Mouse (Mus musculus): ENCODE data around the gene Astn2. TPM values are rescaled to one million over a fixed set of nuclear protein-coding genes. Genes with fewer than 3 reads are reported as not detected.

Gene Astn2
- polyA plus RNA-seq, 1 experiment from 2014 or later: 1.2 TPM

- 75% methylated on average over 4 of the region's 4 CpGs for WGBS
- no peak overlapping the region for H3K4me2 ChIP-seq (replicated peaks; ENCODE audit: low read depth, low read length)
- H3K27me3 ChIP-seq (ENCODE audit: control insufficient read depth, insufficient read depth, low read length): no peaks in the 10 kb centered on the region
- H3K9me3 ChIP-seq (ENCODE audit: control insufficient read depth, low read length): no peaks in the 10 kb centered on the region
- no peak overlapping the region for H3K4me3 ChIP-seq (ENCODE audit: low read depth, low read length)
- H3K4me1 ChIP-seq (replicated peaks; ENCODE audit: control insufficient read depth, insufficient read depth, low read length): no peaks in the 10 kb centered on the region
- no peak overlapping the region for H3K9ac ChIP-seq (ENCODE audit: low read depth, low read length)
- H3K36me3 ChIP-seq (ENCODE audit: control insufficient read depth, insufficient read depth, low read length): no peaks in the 10 kb centered on the region
- DNase-seq (ENCODE audit: low spot score) (no peak), ATAC-seq (ENCODE audit: low FRiP score) (no peak)
- H3K27ac ChIP-seq (ENCODE audit: low read depth, low read length): no peak overlapping the region
Measured at GRCm38 (mm10) chr4:65764275-65764674, 640.1 kb downstream of the Astn2 start.

DNA sequence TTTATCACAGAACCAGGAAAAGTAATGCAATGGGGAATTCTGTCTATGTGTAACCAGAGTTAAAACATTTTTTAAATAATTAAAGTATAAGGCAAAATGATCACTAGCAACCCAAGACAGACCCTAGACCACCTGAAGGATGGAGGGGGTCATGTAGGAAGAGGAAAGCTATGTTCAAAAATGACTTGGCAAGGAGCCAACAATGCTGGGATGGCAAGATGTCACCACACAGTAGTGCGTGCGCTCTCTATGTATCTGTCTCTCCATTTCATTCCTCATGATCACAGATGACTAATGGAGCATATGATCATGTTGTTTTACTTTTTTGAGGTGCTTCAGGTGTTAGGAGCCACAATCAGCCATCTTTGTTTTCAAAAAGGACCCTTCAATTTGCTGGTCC lies 640.6 kb downstream of the Astn2 start:
- H3K36me3 ChIP-seq (ENCODE audit: control insufficient read depth, insufficient read depth, low read length): no peaks in the 10 kb centered on the region
- no peak overlapping the region for H3K4me3 ChIP-seq (ENCODE audit: low read depth, low read length)
- H3K4me2 ChIP-seq (replicated peaks; ENCODE audit: low read depth, low read length): no peak overlapping the region
- H3K9me3 ChIP-seq (ENCODE audit: control insufficient read depth, low read length): no peaks in the 10 kb centered on the region
- no peaks in the 10 kb centered on the region for H3K27me3 ChIP-seq (ENCODE audit: control insufficient read depth, insufficient read depth, low read length)
- H3K9ac ChIP-seq (ENCODE audit: low read depth, low read length): no peak overlapping the region
- 97% methylated on average over 2 of the region's 2 CpGs for WGBS
- DNase-seq (ENCODE audit: low spot score) (no peak), ATAC-seq (ENCODE audit: low FRiP score) (no peak)
- no peaks in the 10 kb centered on the region for H3K4me1 ChIP-seq (replicated peaks; ENCODE audit: control insufficient read depth, insufficient read depth, low read length)
- H3K27ac ChIP-seq (ENCODE audit: low read depth, low read length): no peak overlapping the region

GRCm38 (mm10) chr4:65762116-65762515 lies 642.3 kb downstream of the Astn2 start:
- DNase-seq (ENCODE audit: low spot score) (no peak), ATAC-seq (ENCODE audit: low FRiP score) (no peak)
- H3K27ac ChIP-seq (ENCODE audit: low read depth, low read length): no peak overlapping the region
- no peaks in the 10 kb centered on the region for H3K36me3 ChIP-seq (ENCODE audit: control insufficient read depth, insufficient read depth, low read length)
- H3K4me1 ChIP-seq (replicated peaks; ENCODE audit: control insufficient read depth, insufficient read depth, low read length): no peaks in the 10 kb centered on the region
- no peak overlapping the region for H3K4me2 ChIP-seq (replicated peaks; ENCODE audit: low read depth, low read length)
- 76% methylated on average over 3 of the region's 3 CpGs for WGBS
- H3K9ac ChIP-seq (ENCODE audit: low read depth, low read length): no peak overlapping the region
- H3K4me3 ChIP-seq (ENCODE audit: low read depth, low read length): no peak overlapping the region
- no peaks in the 10 kb centered on the region for H3K27me3 ChIP-seq (ENCODE audit: control insufficient read depth, insufficient read depth, low read length)
- no peaks in the 10 kb centered on the region for H3K9me3 ChIP-seq (ENCODE audit: control insufficient read depth, low read length)

- Histone ChIP-seq H3K4me1 (replicated peaks; ENCODE audit: control insufficient read depth, insufficient read depth, low read length) (no peaks in the 10 kb centered on the region), H3K4me3 (ENCODE audit: low read depth, low read length) (no peak overlapping the region), H3K27ac (ENCODE audit: low read depth, low read length) (no peak overlapping the region), H3K4me2 (replicated peaks; ENCODE audit: low read depth, low read length) (no peak overlapping the region), H3K36me3 (ENCODE audit: control insufficient read depth, insufficient read depth, low read length) (no peaks in the 10 kb centered on the region), H3K9ac (ENCODE audit: low read depth, low read length) (no peak overlapping the region), H3K27me3 (ENCODE audit: control insufficient read depth, insufficient read depth, low read length) (no peaks in the 10 kb centered on the region), H3K9me3 (ENCODE audit: control insufficient read depth, low read length) (no peaks in the 10 kb centered on the region)
- no peak for ATAC-seq (ENCODE audit: low FRiP score)
- no peak for DNase-seq (ENCODE audit: low spot score)
- 73% methylated on average over 3 of the region's 3 CpGs for WGBS
Measured at GRCm38 (mm10) chr4:65761658-65762057, 642.8 kb downstream of the Astn2 start.

- H3K9me3 ChIP-seq (ENCODE audit: control insufficient read depth, low read length): no peaks in the 10 kb centered on the region
- no peak overlapping the region for H3K4me3 ChIP-seq (ENCODE audit: low read depth, low read length)
- H3K9ac ChIP-seq (ENCODE audit: low read depth, low read length): no peak overlapping the region
- H3K4me1 ChIP-seq (replicated peaks; ENCODE audit: control insufficient read depth, insufficient read depth, low read length): no peaks in the 10 kb centered on the region
- no peaks in the 10 kb centered on the region for H3K27me3 ChIP-seq (ENCODE audit: control insufficient read depth, insufficient read depth, low read length)
- H3K36me3 ChIP-seq (ENCODE audit: control insufficient read depth, insufficient read depth, low read length): no peaks in the 10 kb centered on the region
- WGBS: 88% methylated on average over 1 of the region's 1 CpGs
- no peak overlapping the region for H3K4me2 ChIP-seq (replicated peaks; ENCODE audit: low read depth, low read length)
- no peak for ATAC-seq (ENCODE audit: low FRiP score)
- no peak overlapping the region for H3K27ac ChIP-seq (ENCODE audit: low read depth, low read length)
- no peak for DNase-seq (ENCODE audit: low spot score)
Measured at GRCm38 (mm10) chr4:65758875-65759201, 645.6 kb downstream of the Astn2 start.

DNA sequence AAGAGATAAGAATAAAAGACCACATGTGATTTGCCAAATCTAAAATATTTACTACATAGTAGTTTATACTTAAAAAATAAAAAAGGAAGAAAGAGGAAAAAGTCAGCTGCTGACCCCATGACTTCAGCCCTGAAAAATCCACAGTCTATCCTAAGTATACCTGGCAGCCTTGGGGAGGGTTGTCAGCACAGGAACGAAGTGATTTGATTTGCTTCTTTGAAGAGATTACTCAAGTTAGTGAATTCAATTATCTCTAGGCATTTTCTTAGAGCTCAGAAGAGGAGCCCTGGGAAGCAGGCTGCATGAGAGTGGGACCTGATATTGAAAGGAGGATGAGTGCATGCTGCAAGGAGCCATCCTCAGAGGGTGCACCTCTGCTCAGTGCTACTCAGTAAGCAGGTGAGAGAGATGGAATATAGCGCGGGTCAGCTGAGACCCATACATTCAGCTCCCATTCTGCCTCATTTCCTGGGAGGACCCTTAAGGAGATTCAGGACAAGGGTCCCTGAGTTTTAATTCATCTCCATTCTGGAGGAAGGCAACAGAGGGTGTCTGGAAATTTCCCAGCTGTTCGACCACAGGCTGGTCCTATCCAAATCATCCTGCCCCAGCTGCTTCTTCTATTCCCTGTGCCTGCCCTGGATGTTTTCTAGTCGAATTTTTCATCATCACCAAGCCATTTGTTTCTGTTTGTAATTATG lies 646.1 kb downstream of the Astn2 start:
- Histone ChIP-seq H3K9me3 (ENCODE audit: control insufficient read depth, low read length) (no peaks in the 10 kb centered on the region), H3K27me3 (ENCODE audit: control insufficient read depth, insufficient read depth, low read length) (no peaks in the 10 kb centered on the region), H3K4me3 (ENCODE audit: low read depth, low read length) (no peak overlapping the region), H3K27ac (ENCODE audit: low read depth, low read length) (no peak overlapping the region), H3K9ac (ENCODE audit: low read depth, low read length) (no peak overlapping the region), H3K36me3 (ENCODE audit: control insufficient read depth, insufficient read depth, low read length) (no peaks in the 10 kb centered on the region), H3K4me1 (replicated peaks; ENCODE audit: control insufficient read depth, insufficient read depth, low read length) (no peaks in the 10 kb centered on the region), H3K4me2 (replicated peaks; ENCODE audit: low read depth, low read length) (no peak overlapping the region)
- ATAC-seq (ENCODE audit: low FRiP score) (no peak), DNase-seq (ENCODE audit: low spot score) (no peak)
- WGBS: 70% methylated on average over 5 of the region's 5 CpGs

DNA sequence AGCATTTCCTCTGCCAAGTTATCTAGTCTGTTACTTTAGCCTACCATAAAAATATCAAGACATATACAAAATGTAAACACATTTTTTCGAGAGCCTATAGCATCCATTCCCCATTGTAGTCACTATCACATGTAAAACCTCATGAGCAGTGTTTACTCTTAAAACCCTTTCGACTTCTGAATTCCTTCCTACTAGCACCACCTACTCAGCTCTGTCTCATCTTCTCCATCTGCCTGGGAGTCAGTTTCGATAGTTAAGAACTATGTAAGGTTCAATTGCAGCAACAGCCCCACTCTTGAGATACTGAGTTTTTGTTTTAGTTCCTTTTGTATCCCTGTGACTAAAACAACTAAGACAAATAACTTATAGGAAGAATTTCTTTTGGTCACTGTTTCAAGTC lies 651.5 kb downstream of the Astn2 start:
- 83% methylated on average over 3 of the region's 3 CpGs for WGBS
- H3K27ac ChIP-seq (ENCODE audit: low read depth, low read length): no peak overlapping the region
- H3K36me3 ChIP-seq (ENCODE audit: control insufficient read depth, insufficient read depth, low read length): no peaks in the 10 kb centered on the region
- DNase-seq (ENCODE audit: low spot score): no peak
- H3K4me1 ChIP-seq (replicated peaks; ENCODE audit: control insufficient read depth, insufficient read depth, low read length): no peaks in the 10 kb centered on the region
- no peaks in the 10 kb centered on the region for H3K27me3 ChIP-seq (ENCODE audit: control insufficient read depth, insufficient read depth, low read length)
- no peak overlapping the region for H3K4me3 ChIP-seq (ENCODE audit: low read depth, low read length)
- ATAC-seq (ENCODE audit: low FRiP score): no peak
- H3K9me3 ChIP-seq (ENCODE audit: control insufficient read depth, low read length): no peaks in the 10 kb centered on the region
- H3K4me2 ChIP-seq (replicated peaks; ENCODE audit: low read depth, low read length): no peak overlapping the region
- no peak overlapping the region for H3K9ac ChIP-seq (ENCODE audit: low read depth, low read length)

GRCm38 (mm10) chr4:65744788-65745187 lies 659.6 kb downstream of the Astn2 start:
- Histone ChIP-seq H3K9me3 (ENCODE audit: control insufficient read depth, low read length) (no peaks in the 10 kb centered on the region), H3K27me3 (ENCODE audit: control insufficient read depth, insufficient read depth, low read length) (no peaks in the 10 kb centered on the region), H3K4me1 (replicated peaks; ENCODE audit: control insufficient read depth, insufficient read depth, low read length) (no peaks in the 10 kb centered on the region), H3K36me3 (ENCODE audit: control insufficient read depth, insufficient read depth, low read length) (no peaks in the 10 kb centered on the region), H3K4me2 (replicated peaks; ENCODE audit: low read depth, low read length) (no peak overlapping the region), H3K4me3 (ENCODE audit: low read depth, low read length) (no peak overlapping the region), H3K9ac (ENCODE audit: low read depth, low read length) (no peak overlapping the region), H3K27ac (ENCODE audit: low read depth, low read length) (no peak overlapping the region)
- DNase-seq (ENCODE audit: low spot score): no peak
- no peak for ATAC-seq (ENCODE audit: low FRiP score)

DNA sequence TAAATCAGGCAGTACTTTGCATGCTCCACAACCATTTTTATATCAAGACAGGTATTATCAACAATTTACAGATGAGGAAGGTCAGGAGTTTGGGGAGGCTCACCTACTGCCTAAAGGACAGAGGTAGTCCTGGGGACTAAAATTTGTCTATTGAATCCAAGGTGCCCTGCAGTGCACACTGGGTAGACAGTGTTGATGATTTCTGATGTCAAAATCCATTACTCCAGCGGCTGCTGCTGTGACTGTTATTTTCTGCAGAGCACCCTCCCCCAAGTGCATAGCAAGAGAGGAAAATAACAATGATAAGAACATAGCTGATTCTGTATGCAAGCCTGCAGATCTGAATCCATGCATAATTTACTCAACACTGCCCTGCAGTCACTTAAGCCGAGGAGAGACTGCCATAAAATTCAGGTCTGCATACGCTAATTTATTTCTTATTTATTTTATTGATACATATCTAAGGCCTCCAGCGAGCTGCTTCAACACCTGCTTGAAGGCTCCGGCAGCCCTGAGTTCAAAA lies 660.3 kb downstream of the Astn2 start:
- H3K4me3 ChIP-seq (ENCODE audit: low read depth, low read length): no peak overlapping the region
- H3K9me3 ChIP-seq (ENCODE audit: control insufficient read depth, low read length): no peaks in the 10 kb centered on the region
- no peaks in the 10 kb centered on the region for H3K4me1 ChIP-seq (replicated peaks; ENCODE audit: control insufficient read depth, insufficient read depth, low read length)
- H3K9ac ChIP-seq (ENCODE audit: low read depth, low read length): no peak overlapping the region
- DNase-seq (ENCODE audit: low spot score): no peak
- H3K4me2 ChIP-seq (replicated peaks; ENCODE audit: low read depth, low read length): no peak overlapping the region
- no peak overlapping the region for H3K27ac ChIP-seq (ENCODE audit: low read depth, low read length)
- H3K36me3 ChIP-seq (ENCODE audit: control insufficient read depth, insufficient read depth, low read length): no peaks in the 10 kb centered on the region
- 71% methylated on average over 5 of the region's 5 CpGs for WGBS
- no peak for ATAC-seq (ENCODE audit: low FRiP score)
- no peaks in the 10 kb centered on the region for H3K27me3 ChIP-seq (ENCODE audit: control insufficient read depth, insufficient read depth, low read length)

Measured in hindbrain, embryonic 11.5 days (tissue).